Mouse (Mus musculus) thymus, adult 2 months (tissue): ENCODE data around the gene Pex26. TPM values are rescaled to one million over a fixed set of nuclear protein-coding genes. Genes with fewer than 3 reads are reported as not detected.
A peak's percentile ranks its signal among the peaks of the same experiment; 100 is the strongest.

Experiments
- DNase-seq: peaks from one replicate; pipeline ENCODE4 v3.0.0; 2021
- H3K27ac ChIP-seq: fragments of 200-500 bp; 2 replicates; pipeline ENCODE4 v1.5.1; 2012; ENCODE audit warnings: low read length, control low read depth; ENCODE audit not compliant: control insufficient read depth, insufficient read depth
- H3K27me3 ChIP-seq: fragments of 200-500 bp; 2 replicates; pipeline ENCODE4 v1.6.1; 2012; ENCODE audit warnings: mild to moderate bottlenecking, low read length, moderate library complexity, mixed read lengths; ENCODE audit not compliant: control insufficient read depth, insufficient read depth
- H3K36me3 ChIP-seq: fragments of 200-500 bp; 2 replicates; pipeline ENCODE4 v1.6.1; 2012; ENCODE audit warnings: mild to moderate bottlenecking, low read length, moderate library complexity; ENCODE audit not compliant: control insufficient read depth, insufficient read depth
- H3K4me1 ChIP-seq: fragments of 200-500 bp; replicated peaks from 2 replicates; pipeline ENCODE4 v1.6.1; 2012; ENCODE audit warnings: low read length; ENCODE audit not compliant: control insufficient read depth, insufficient read depth
- H3K4me3 ChIP-seq: fragments of 200-500 bp; 2 replicates; pipeline ENCODE4 v1.5.1; 2012; ENCODE audit warnings: mild to moderate bottlenecking, low read length, control low read depth, moderate library complexity; ENCODE audit not compliant: control insufficient read depth, insufficient read depth
- CTCF ChIP-seq: fragments of 200-500 bp; IDR thresholded peaks from 2 replicates; pipeline ENCODE4 v1.5.1; 2012; ENCODE audit warnings: mild to moderate bottlenecking, control low read depth, low read length, moderate library complexity, borderline replicate concordance; ENCODE audit not compliant: control insufficient read depth, poor library complexity, insufficient read depth; ENCODE audit errors: extremely low read depth
- POLR2A ChIP-seq: fragments of 200-500 bp; IDR thresholded peaks from 2 replicates; pipeline ENCODE4 v1.6.1; 2012; ENCODE audit warnings: mild to moderate bottlenecking, low read length, control low read depth, moderate library complexity; ENCODE audit not compliant: control insufficient read depth, poor library complexity, insufficient read depth; ENCODE audit errors: extremely low read depth
- WGBS: fragments of 180-500 bp; shearing (Covaris S2); methylation state at CpG from one replicate; pipeline ENCODE4 v1.1.7; 2018; 5-methylcytosine and 5-hydroxymethylcytosine counted together
- polyA plus RNA-seq: library from polyadenylated mRNA; depleted of rRNA; stranded (reverse); fragments of >200 nt; gene quantifications from 2 replicates; pipeline ENCODE4 v1.2.3, GENCODE M21; 2012

The Pex26 gene
- polyA plus RNA-seq, 1 experiment, result 31.7 TPM

- Histone ChIP-seq H3K36me3 (no peaks in the 10 kb centered on the region), H3K27me3 (no peaks in the 10 kb centered on the region), H3K4me1 (peaks cover 6% of the 10 kb centered on the region), H3K4me3 (no peak overlapping the region), H3K27ac (no peak overlapping the region)
- TF ChIP-seq CTCF (no peak), POLR2A (no peak)
- DNase-seq, result no peak
- WGBS, result 88% methylated on average over 4 of the region's 4 CpGs
Observed at GRCm38 (mm10) chr6:121176731-121177098, 6.8 kb upstream of the Pex26 start.

- no peak for TF ChIP-seq CTCF
- no peak for TF ChIP-seq POLR2A
- WGBS, result 96% methylated on average over 7 of the region's 7 CpGs
- no peak overlapping the region for H3K27ac ChIP-seq
- peaks cover 6% of the 10 kb centered on the region for H3K4me1 ChIP-seq
- no peaks in the 10 kb centered on the region for H3K27me3 ChIP-seq
- no peak for DNase-seq
- no peak overlapping the region for H3K4me3 ChIP-seq
- H3K36me3 ChIP-seq, result no peaks in the 10 kb centered on the region
Observed at GRCm38 (mm10) chr6:121177118-121177708, 6.3 kb upstream of the Pex26 start.

GRCm38 (mm10) chr6:121178700-121179358 lies 4.6 kb upstream of the Pex26 start:
- Histone ChIP-seq H3K4me3 (no peak overlapping the region), H3K27me3 (no peaks in the 10 kb centered on the region), H3K36me3 (no peaks in the 10 kb centered on the region), H3K4me1 (peaks cover 6% of the 10 kb centered on the region), H3K27ac (no peak overlapping the region)
- WGBS, result 42% methylated on average over 7 of the region's 7 CpGs
- DNase-seq, result peak; percentile 59
- TF ChIP-seq CTCF, result no peak

- no peak for DNase-seq
- WGBS, result 81% methylated on average over 7 of the region's 7 CpGs
- no peaks in the 10 kb centered on the region for H3K36me3 ChIP-seq
- H3K4me3 ChIP-seq, result no peak overlapping the region
- TF ChIP-seq CTCF (no peak), POLR2A (no peak)
- H3K4me1 ChIP-seq, result peaks cover 8% of the 10 kb centered on the region
- H3K27ac ChIP-seq, result no peak overlapping the region
- H3K27me3 ChIP-seq, result no peaks in the 10 kb centered on the region
Observed at GRCm38 (mm10) chr6:121179846-121180245, 3.6 kb upstream of the Pex26 start.

GRCm38 (mm10) chr6:121184198-121185140 lies 1.0 kb downstream of the Pex26 start:
- peak overlapping the region; percentile 57 for H3K27ac ChIP-seq
- peak overlapping the region; percentile 80 for H3K4me3 ChIP-seq
- peaks cover 14% of the 10 kb centered on the region for H3K4me1 ChIP-seq
- under 1% methylated on average over 35 of the region's 35 CpGs for WGBS
- H3K36me3 ChIP-seq, result no peaks in the 10 kb centered on the region; the same call in 1 of the 2 replicates
- TF ChIP-seq POLR2A (no peak), CTCF (peak; percentile 46; the same call in 1 of the 2 replicates)
- H3K27me3 ChIP-seq, result no peaks in the 10 kb centered on the region
- peak; percentile 79 for DNase-seq

- H3K4me1 ChIP-seq, result peaks cover 14% of the 10 kb centered on the region
- 90% methylated on average over 8 of the region's 8 CpGs for WGBS
Observed at GRCm38 (mm10) chr6:121185232-121185631, 1.8 kb downstream of the Pex26 start.

More at GRCm38 (mm10) chr6:121185232-121185631, 1.8 kb downstream of the Pex26 start:
- Histone ChIP-seq H3K4me3 (no peak overlapping the region), H3K36me3 (no peaks in the 10 kb centered on the region; the same call in 1 of the 2 replicates), H3K27me3 (no peaks in the 10 kb centered on the region), H3K27ac (no peak overlapping the region)
- no peak for DNase-seq
- TF ChIP-seq CTCF (no peak), POLR2A (no peak)
